Mouse (Mus musculus): ENCODE measurements around the gene Fastkd1. TPM values are rescaled to one million over a fixed set of nuclear protein-coding genes. Genes with fewer than 3 reads are reported as not detected.

Fastkd1 gene
- polyA plus RNA-seq (2015; fragmentation: Illumina TruSeq; extraction: RNeasy Lipid Tissue Mini Kit (QIAGEN cat#74804); ENCODE audit: low read depth, low replicate concordance): 15.0 TPM

GRCm38 (mm10) chr2:69712981-69713625, at the start of gene Fastkd1:
TSS of gene Fastkd1 (minus strand) at chr2:69713516.

GRCm38 (mm10) chr2:69722273-69722649, 8.9 kb upstream of the Fastkd1 start, which contains the start of gene Ppig:
TSS of gene Ppig (plus strand) at chr2:69722545.

GRCm38 (mm10) chr2:69669853-69670252, 43.5 kb downstream of the Fastkd1 start, which contains the start of gene Klhl41:
TSS of gene Klhl41 (plus strand) at chr2:69670120.

GRCm38 (mm10) chr2:69646726-69647490, 66.4 kb downstream of the Fastkd1 start, which contains the start of gene Bbs5:
TSS of gene Bbs5 (plus strand) at chr2:69647171.

Other genes starting within 250 kb of the Fastkd1 start
- 0.18 TPM for gene Lrp2, start 127.5 kb downstream of the Fastkd1 start, polyA plus RNA-seq (2015; fragmentation: Illumina TruSeq; extraction: RNeasy Lipid Tissue Mini Kit (QIAGEN cat#74804); ENCODE audit: low read depth, low replicate concordance)
- gene Bbs5, start 66.3 kb downstream of the Fastkd1 start, polyA plus RNA-seq (2015; fragmentation: Illumina TruSeq; extraction: RNeasy Lipid Tissue Mini Kit (QIAGEN cat#74804); ENCODE audit: low read depth, low replicate concordance): 33.0 TPM
- 0.34 TPM for gene Klhl41, start 43.4 kb downstream of the Fastkd1 start, polyA plus RNA-seq (2015; fragmentation: Illumina TruSeq; extraction: RNeasy Lipid Tissue Mini Kit (QIAGEN cat#74804); ENCODE audit: low read depth, low replicate concordance)
- gene Ppig, start 9.0 kb upstream of the Fastkd1 start, polyA plus RNA-seq (2015; fragmentation: Illumina TruSeq; extraction: RNeasy Lipid Tissue Mini Kit (QIAGEN cat#74804); ENCODE audit: low read depth, low replicate concordance): 36.6 TPM
- gene Ccdc173, start 76.1 kb upstream of the Fastkd1 start, polyA plus RNA-seq (2015; fragmentation: Illumina TruSeq; extraction: RNeasy Lipid Tissue Mini Kit (QIAGEN cat#74804); ENCODE audit: low read depth, low replicate concordance): 2.7 TPM
- gene Phospho2, start 76.1 kb upstream of the Fastkd1 start, polyA plus RNA-seq (2015; fragmentation: Illumina TruSeq; extraction: RNeasy Lipid Tissue Mini Kit (QIAGEN cat#74804); ENCODE audit: low read depth, low replicate concordance): 36.4 TPM
- gene Klhl23, start 108.4 kb upstream of the Fastkd1 start, polyA plus RNA-seq (2015; fragmentation: Illumina TruSeq; extraction: RNeasy Lipid Tissue Mini Kit (QIAGEN cat#74804); ENCODE audit: low read depth, low replicate concordance): 41.6 TPM
- gene Ssb, start 148.0 kb upstream of the Fastkd1 start, polyA plus RNA-seq (2015; fragmentation: Illumina TruSeq; extraction: RNeasy Lipid Tissue Mini Kit (QIAGEN cat#74804); ENCODE audit: low read depth, low replicate concordance): 141 TPM
- gene Mettl5, start 172.1 kb upstream of the Fastkd1 start, polyA plus RNA-seq (2015; fragmentation: Illumina TruSeq; extraction: RNeasy Lipid Tissue Mini Kit (QIAGEN cat#74804); ENCODE audit: low read depth, low replicate concordance): 28.7 TPM
- 68.4 TPM for gene Ubr3, start 183.7 kb upstream of the Fastkd1 start, polyA plus RNA-seq (2015; fragmentation: Illumina TruSeq; extraction: RNeasy Lipid Tissue Mini Kit (QIAGEN cat#74804); ENCODE audit: low read depth, low replicate concordance)

Data from brain, adult 10 weeks (tissue).